Mouse (Mus musculus) CD8-positive naive resting alpha-beta T cell, adult 2 months (primary cell): ENCODE data around the gene Drap1.

Source experiments
- DNase-seq, 2 experiments: peaks; one replicate each; pipeline ENCODE4 v3.0.0; 2022; ENCODE audit warnings: low read depth in 2 of 2, low spot score in 2 of 2

The Drap1 gene

GRCm38 (mm10) chr19:5388011-5388441, 36.8 kb downstream of the Drap1 start:
- no peak for DNase-seq

DNA sequence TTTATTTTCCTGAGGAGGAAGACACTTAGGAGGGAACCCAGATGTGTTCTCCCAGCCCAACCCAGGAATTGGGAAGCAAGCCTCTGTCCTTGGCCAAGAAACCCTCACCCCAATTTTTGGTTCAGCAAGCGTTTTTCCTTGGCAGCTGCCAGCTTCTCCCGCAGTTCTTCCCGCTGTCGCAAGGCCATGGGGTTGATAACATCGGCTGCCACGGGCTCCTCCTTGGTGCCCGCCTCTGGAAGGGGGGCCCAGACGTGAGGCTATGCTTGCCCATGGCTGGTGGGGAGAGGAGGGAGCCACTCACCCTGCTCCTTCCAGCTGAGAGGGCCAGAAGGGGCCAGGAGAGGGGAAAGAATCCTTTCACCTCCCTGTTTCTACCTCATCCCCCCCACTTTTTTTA, 40.1 kb downstream of the Drap1 start:
- DNase-seq: no peak

GRCm38 (mm10) chr19:5383326-5383725, 41.5 kb downstream of the Drap1 start:
- no peak for DNase-seq

DNA sequence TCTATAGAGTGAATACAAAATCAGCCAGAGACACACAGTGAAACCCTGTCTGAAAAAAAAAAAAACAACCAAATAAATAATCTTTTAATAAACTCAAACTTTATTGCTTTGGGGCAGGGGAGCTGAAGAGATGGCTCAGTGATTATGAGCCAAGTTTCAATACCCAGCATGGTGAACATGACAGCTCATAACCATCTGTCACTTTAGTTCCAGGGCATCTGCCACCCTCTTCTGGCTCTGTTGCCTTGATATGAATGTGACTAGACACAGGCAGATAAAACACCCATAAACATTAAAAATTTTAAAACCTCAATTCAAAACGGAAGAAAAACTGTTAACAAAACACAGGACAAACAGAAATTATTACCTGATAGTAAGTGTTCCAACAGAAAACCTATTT, 47.3 kb downstream of the Drap1 start:
- DNase-seq: no peak

GRCm38 (mm10) chr19:5374748-5375147, 50.0 kb downstream of the Drap1 start:
- no peak for DNase-seq

GRCm38 (mm10) chr19:5374177-5374576, 50.6 kb downstream of the Drap1 start:
- no peak for DNase-seq
